Comparison of ENCODE assay signal across 9 mouse cellular contexts in the genomic region with DNA sequence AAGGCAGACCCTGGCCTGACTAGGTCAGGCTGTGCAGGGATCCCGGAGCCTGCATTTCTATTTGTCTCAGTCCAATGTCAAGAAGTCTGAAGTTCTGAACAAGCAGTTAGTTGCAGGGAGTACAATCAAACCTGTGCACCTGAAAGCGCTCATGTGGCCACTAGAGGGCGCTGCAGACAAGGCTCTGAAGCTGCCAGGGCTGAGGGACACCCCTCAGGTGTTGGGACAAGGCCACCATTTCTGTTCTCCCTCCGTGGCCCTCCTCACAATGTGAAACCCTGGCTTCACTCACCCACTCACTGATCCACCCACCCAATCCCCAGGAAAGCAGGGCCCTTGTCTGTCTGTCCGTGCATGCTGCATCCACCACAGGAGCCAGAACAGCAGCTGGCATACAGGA. TPM values are rescaled to one million over a fixed set of nuclear protein-coding genes. Genes with fewer than 3 reads are reported as not detected.
DNase-seq lines count a peak whose midpoint lies in the region; ATAC-seq and TF ChIP-seq lines count a peak whose summit lies in the region.
"Had no signal": no experiment of that assay in that cellular context is flagged by ENCODE, and none has a peak within 500 bp of the region (broad histone marks: within the 10 kb centered on the region; RNA-seq: fewer than 3 reads in every experiment).

No protein-coding gene starts in this region.

- H3K4me3 ChIP-seq in C2C12 (ENCODE audit: insufficient read depth, poor library complexity, severe bottlenecking) = no peak overlapping the region
- H3K4me3 ChIP-seq in embryonic facial prominence, embryonic 12.5 days = no peak overlapping the region
- no peak overlapping the region for H3K4me3 ChIP-seq in heart, embryonic 16.5 days (ENCODE audit: low read length)
- no peak overlapping the region for H3K4me3 ChIP-seq in liver, embryonic 14.5 days (ENCODE audit: insufficient read depth in 1 of 2, low read depth in 2 of 2, low read length in 2 of 2)
- no peak overlapping the region for H3K4me3 ChIP-seq in neural tube, embryonic 12.5 days
- H3K4me3 ChIP-seq: embryonic facial prominence, embryonic 15.5 days had no signal

- 0 out of 2 replicates have a peak overlapping the region, but pooled peaks have one; percentile 17 for H3K27ac ChIP-seq in embryonic facial prominence, embryonic 12.5 days
- no peak overlapping the region for H3K27ac ChIP-seq in heart, embryonic 16.5 days (ENCODE audit: low read length)
- H3K27ac ChIP-seq in liver, embryonic 14.5 days = no peak overlapping the region
- no peak overlapping the region for H3K27ac ChIP-seq in neural tube, embryonic 12.5 days
- H3K27ac ChIP-seq: embryonic facial prominence, embryonic 15.5 days had no signal

- no peak overlapping the region for H3K4me2 ChIP-seq in embryonic facial prominence, embryonic 12.5 days (replicated peaks)
- no peak overlapping the region for H3K4me2 ChIP-seq in heart, embryonic 16.5 days (ENCODE audit: low read depth, low read length)
- no peak overlapping the region for H3K4me2 ChIP-seq in liver, embryonic 14.5 days (ENCODE audit: low read depth)
- no peak overlapping the region for H3K4me2 ChIP-seq in neural tube, embryonic 12.5 days (replicated peaks)
- H3K4me2 ChIP-seq: embryonic facial prominence, embryonic 15.5 days had no signal

- H3K36me3 ChIP-seq in C2C12 (ENCODE audit: control insufficient read depth, insufficient read depth) = peaks cover 65% of the 10 kb centered on the region
- no peaks in the 10 kb centered on the region for H3K36me3 ChIP-seq in embryonic facial prominence, embryonic 12.5 days
- peaks cover 2% of the 10 kb centered on the region; the same call in 1 of the 2 replicates for H3K36me3 ChIP-seq in heart, embryonic 16.5 days (ENCODE audit: control insufficient read depth, insufficient read depth)
- H3K36me3 ChIP-seq in liver, embryonic 14.5 days (replicated peaks; ENCODE audit: control insufficient read depth, insufficient read depth, low read depth) = peaks cover 13% of the 10 kb centered on the region
- H3K36me3 ChIP-seq in neural tube, embryonic 12.5 days = no peaks in the 10 kb centered on the region

- H3K9me3 ChIP-seq in embryonic facial prominence, embryonic 12.5 days = no peaks in the 10 kb centered on the region
- H3K9me3 ChIP-seq in heart, embryonic 16.5 days (replicated peaks; ENCODE audit: control insufficient read depth, low read length) = no peaks in the 10 kb centered on the region
- H3K9me3 ChIP-seq in liver, embryonic 14.5 days (ENCODE audit: control insufficient read depth, low read length) = no peaks in the 10 kb centered on the region
- no peaks in the 10 kb centered on the region for H3K9me3 ChIP-seq in neural tube, embryonic 12.5 days
- H3K9me3 ChIP-seq: embryonic facial prominence, embryonic 15.5 days had no signal

- ATAC-seq in embryonic facial prominence, embryonic 12.5 days (ENCODE audit: insufficient number of reproducible peaks, insufficient read depth, low FRiP score, low TSS enrichment) = no peak; the same call in 1 of the 2 replicates
- peak; percentile 58; the same call in 1 of the 2 replicates for ATAC-seq in heart, embryonic 16.5 days (replicated peaks; ENCODE audit: extremely low read depth, insufficient read depth, low FRiP score)
- peak; percentile 69 for ATAC-seq in liver, embryonic 14.5 days (ENCODE audit: insufficient read depth)
- peak; percentile 67; the same call in 1 of the 2 replicates for ATAC-seq in neural tube, embryonic 12.5 days (ENCODE audit: low FRiP score, low read depth)

- no peaks in the 10 kb centered on the region for H3K79me3 ChIP-seq in C2C12 (ENCODE audit: low read depth)

- DNase-seq in adrenal gland, postnatal 25 days = peak; percentile 81
- DNase-seq in kidney, postnatal 10 days = peak; percentile 92
- DNase-seq in liver, embryonic 14.5 days (ENCODE audit: low read depth in 3 of 3, low spot score in 3 of 3) = peak; percentile 49 to 56 (median 53)
- DNase-seq in testis, postnatal 10 days (ENCODE audit: low spot score) = peak; percentile 91

- H3K9ac ChIP-seq in embryonic facial prominence, embryonic 12.5 days = 0 out of 2 replicates have a peak overlapping the region, but pooled peaks have one; percentile 13
- H3K9ac ChIP-seq in heart, embryonic 16.5 days (ENCODE audit: low read length) = no peak overlapping the region
- no peak overlapping the region for H3K9ac ChIP-seq in liver, embryonic 14.5 days (replicated peaks)
- H3K9ac ChIP-seq in neural tube, embryonic 12.5 days = no peak overlapping the region
- H3K9ac ChIP-seq: embryonic facial prominence, embryonic 15.5 days had no signal

- H3ac ChIP-seq in C2C12 (ENCODE audit: control insufficient read depth, insufficient read length, low read depth) = no peak overlapping the region

- no peaks in the 10 kb centered on the region for H3K27me3 ChIP-seq in C2C12 (ENCODE audit: control insufficient read depth, insufficient read depth, insufficient read length)
- H3K27me3 ChIP-seq in embryonic facial prominence, embryonic 12.5 days = no peaks in the 10 kb centered on the region
- H3K27me3 ChIP-seq in heart, embryonic 16.5 days (ENCODE audit: control insufficient read depth, insufficient read depth, low read length) = no peaks in the 10 kb centered on the region
- H3K27me3 ChIP-seq in liver, embryonic 14.5 days (ENCODE audit: control insufficient read depth, insufficient read depth, low read length) = no peaks in the 10 kb centered on the region
- H3K27me3 ChIP-seq in neural tube, embryonic 12.5 days (replicated peaks) = no peaks in the 10 kb centered on the region
- H3K27me3 ChIP-seq: embryonic facial prominence, embryonic 15.5 days had no signal

- peak; percentile 79 for TF ChIP-seq CTCF in C2C12 (IDR thresholded peaks at IDR 0.05; ENCODE audit: control insufficient read depth, insufficient read depth, insufficient read length)
- peak; percentile 98 for TF ChIP-seq CTCF in liver, embryonic 14.5 days (IDR thresholded peaks at IDR 0.05; ENCODE audit: low read depth)

- 18% methylated on average over 5 of the region's 5 CpGs for WGBS in embryonic facial prominence, embryonic 12.5 days
- 16% methylated on average over 5 of the region's 5 CpGs for WGBS in heart, embryonic 16.5 days
- 23% methylated on average over 5 of the region's 5 CpGs for WGBS in liver, embryonic 14.5 days (ENCODE audit: insufficient replicate concordance)
- 15% methylated on average over 5 of the region's 5 CpGs for WGBS in neural tube, embryonic 12.5 days

- H3K79me2 ChIP-seq in C2C12 (ENCODE audit: control insufficient read depth, insufficient read depth) = no peaks in the 10 kb centered on the region

- no peaks in the 10 kb centered on the region for H3K4me1 ChIP-seq in embryonic facial prominence, embryonic 12.5 days
- peaks cover 7% of the 10 kb centered on the region; the same call in 1 of the 2 replicates for H3K4me1 ChIP-seq in heart, embryonic 16.5 days (ENCODE audit: control insufficient read depth, insufficient read depth, low read length)
- H3K4me1 ChIP-seq in liver, embryonic 14.5 days (replicated peaks; ENCODE audit: control insufficient read depth in 2 of 2, insufficient read depth in 2 of 2, low read length in 1 of 2) = no peaks in the 10 kb centered on the region
- H3K4me1 ChIP-seq in neural tube, embryonic 12.5 days = no peaks in the 10 kb centered on the region; the same call in 1 of the 2 replicates
- H3K4me1 ChIP-seq: embryonic facial prominence, embryonic 15.5 days had no signal

- TF ChIP-seq EP300 in liver, embryonic 14.5 days (IDR thresholded peaks at IDR 0.05; ENCODE audit: low read depth) = peak; percentile 13; the same call in 1 of the 2 replicates

TF ChIP-seq in C2C12, 6 proteins besides CTCF, POLR2A, EP300 and RAD21:
- TF ChIP-seq MAX (IDR thresholded peaks at IDR 0.05) (no peak), MYOD1 (IDR thresholded peaks at IDR 0.05; ENCODE audit: control insufficient read depth, insufficient read length, low read depth) (no peak), MYOG (IDR thresholded peaks at IDR 0.05; ENCODE audit: control insufficient read depth, extremely low read depth, insufficient read length) (no peak), FOSL1 (IDR thresholded peaks at IDR 0.05; ENCODE audit: insufficient read depth, low read length, poor library complexity, severe bottlenecking) (no peak), USF1 (IDR thresholded peaks at IDR 0.05; ENCODE audit: low read depth) (no peak), CEBPB (IDR thresholded peaks at IDR 0.05; ENCODE audit: low read depth) (no peak)

RNA-seq across cellular contexts. Expression of gene Syne3, which starts 57.2 kb away (rescaled TPM):
- polyA plus RNA-seq in C2C12 (2012; fragmentation: generic; extraction: Trizol) = 24.8 TPM
- 8.6 and 14.8 TPM in 2 replicates for total RNA-seq in adrenal gland, postnatal 25 days (2021)
- polyA plus RNA-seq in embryonic facial prominence, embryonic 12.5 days (2016; fragmentation: Nextera tagmentation; extraction: Ambion mirVana) = 0.64 and 0.79 TPM in 2 replicates
- polyA plus RNA-seq in heart, embryonic 16.5 days (2015; fragmentation: Nextera tagmentation; extraction: Ambion mirVana) = 1.9 and 2.0 TPM in 2 replicates
- 1.7 and 2.2 TPM in 2 replicates for polyA plus RNA-seq in liver, embryonic 14.5 days (2012; rRNA removed)
- 1.6 and 1.7 TPM in 2 replicates for polyA plus RNA-seq in liver, embryonic 14.5 days (2014; fragmentation: Nextera tagmentation; extraction: Ambion mirVana)
- polyA plus RNA-seq in neural tube, embryonic 12.5 days (2016; fragmentation: Nextera tagmentation; extraction: Ambion mirVana) = 0.06 and 0.17 TPM in 2 replicates
